Mouse (Mus musculus) hindbrain, embryonic 11.5 days (tissue): Measurements from ENCODE around the gene Ttc32. TPM values are rescaled to one million over a fixed set of nuclear protein-coding genes. Genes with fewer than 3 reads are reported as not detected.
"Not testable (repeated sequence)": the region's sequence is repeated elsewhere in the genome, so short reads cannot be mapped to it uniquely, and the experiment has no call there.

Experiments
- ATAC-seq: fragments of 200-750 bp; cut with Nextera tagmentation; 2 replicates; pipeline ENCODE4 v1.8.0; 2017; ENCODE audit warnings: mild to moderate bottlenecking, moderate TSS enrichment, moderate library complexity; ENCODE audit not compliant: low FRiP score
- DNase-seq: peaks from one replicate; pipeline ENCODE4 v3.0.0-alpha.2; 2015; ENCODE audit warnings: low spot score
- H3K27ac ChIP-seq: fragments of 300-500 bp; sonication (generic); 2 replicates; pipeline ENCODE4 v1.5.1; 2014; ENCODE audit warnings: mild to moderate bottlenecking, low read depth, low read length
- H3K27me3 ChIP-seq: fragments of 300-500 bp; sonication (generic); 2 replicates; pipeline ENCODE4 v1.6.1; 2014; ENCODE audit warnings: mild to moderate bottlenecking, low read length, moderate library complexity, mixed read lengths; ENCODE audit not compliant: control insufficient read depth, insufficient read depth
- H3K36me3 ChIP-seq: fragments of 300-500 bp; sonication (generic); 2 replicates; pipeline ENCODE4 v1.6.1; 2014; ENCODE audit warnings: mild to moderate bottlenecking, low read length, moderate library complexity, mixed read lengths; ENCODE audit not compliant: control insufficient read depth, insufficient read depth
- H3K4me1 ChIP-seq: fragments of 300-500 bp; sonication (generic); replicated peaks from 2 replicates; pipeline ENCODE4 v1.6.1; 2014; ENCODE audit warnings: low read length, mixed read lengths; ENCODE audit not compliant: control insufficient read depth, insufficient read depth
- H3K4me2 ChIP-seq: fragments of 300-500 bp; sonication (generic); replicated peaks from 2 replicates; pipeline ENCODE4 v1.6.1; 2014; ENCODE audit warnings: mild to moderate bottlenecking, low read depth, low read length
- H3K4me3 ChIP-seq: fragments of 300-500 bp; sonication (generic); 2 replicates; pipeline ENCODE4 v1.5.1; 2014; ENCODE audit warnings: low read depth, low read length
- H3K9ac ChIP-seq: fragments of 300-500 bp; sonication (generic); 2 replicates; pipeline ENCODE4 v1.6.1; 2014; ENCODE audit warnings: low read depth, low read length
- H3K9me3 ChIP-seq: fragments of 300-500 bp; sonication (generic); 2 replicates; pipeline ENCODE4 v1.6.1; 2016; ENCODE audit warnings: low read length; ENCODE audit not compliant: control insufficient read depth
- WGBS: fragments of 180-500 bp; shearing (Covaris S2); extraction: QIAGEN DNeasy Blood & Tissue Kit; methylation state at CpG from one replicate; pipeline ENCODE4 v1.1.7; 2014; 5-methylcytosine and 5-hydroxymethylcytosine counted together
- polyA plus RNA-seq: library from polyadenylated mRNA; unstranded; fragments of >200 nt; fragmentation: Nextera tagmentation; extraction: Ambion mirVana; gene quantifications from 2 replicates; pipeline ENCODE4 v1.2.1, GENCODE M21; 2014

The Ttc32 gene
- polyA plus RNA-seq, 1 experiment from 2014 or later, result 23.4 TPM

DNA sequence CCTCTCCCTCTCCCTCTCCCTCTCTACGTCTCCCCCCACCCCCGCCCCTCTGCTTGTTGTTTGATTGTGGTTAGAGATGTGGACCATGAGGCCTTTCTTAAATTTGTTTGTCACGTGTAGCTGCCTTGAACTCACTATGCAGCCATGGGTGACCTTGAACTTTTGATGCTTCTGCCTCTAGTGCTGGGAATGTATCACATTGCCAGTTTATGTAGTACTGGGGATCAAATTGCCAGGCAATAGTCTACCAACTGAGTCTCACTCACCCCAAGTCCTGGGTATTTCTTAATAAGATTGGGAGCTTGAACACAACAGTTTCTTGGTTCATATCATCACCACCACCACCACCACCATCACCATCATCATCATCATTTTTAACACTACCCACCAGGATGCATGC is 8.8 kb upstream of the Ttc32 start:
- DNase-seq (no peak), ATAC-seq (no peak)
- Histone ChIP-seq H3K9me3 (no peaks in the 10 kb centered on the region), H3K9ac (no peak overlapping the region), H3K36me3 (no peaks in the 10 kb centered on the region), H3K27me3 (no peaks in the 10 kb centered on the region), H3K4me1 (no peaks in the 10 kb centered on the region), H3K4me3 (no peak overlapping the region), H3K4me2 (no peak overlapping the region), H3K27ac (no peak overlapping the region)
- 80% methylated on average over 3 of the region's 3 CpGs for WGBS

DNA sequence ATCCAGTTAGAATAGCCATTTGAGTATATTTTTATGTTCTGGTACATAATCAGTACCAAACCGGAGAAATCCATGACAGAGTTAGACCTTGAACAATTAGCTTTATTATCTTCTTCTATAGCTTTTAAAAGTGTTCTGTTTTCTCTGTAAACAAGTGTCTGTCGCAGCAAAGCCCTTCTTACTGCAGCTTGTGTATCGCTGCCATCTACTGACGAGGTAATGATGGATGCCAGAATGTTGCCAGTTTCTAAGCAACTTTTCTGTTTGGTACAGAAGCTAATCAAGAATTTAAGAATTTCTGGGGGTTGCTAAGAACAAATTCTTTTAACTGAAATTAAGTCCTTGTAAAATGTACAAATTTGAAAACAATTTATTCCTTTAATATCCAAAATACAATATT is 6.8 kb upstream of the Ttc32 start:
- ATAC-seq, result no peak
- no peak overlapping the region for H3K27ac ChIP-seq
- H3K27me3 ChIP-seq, result no peaks in the 10 kb centered on the region
- DNase-seq, result no peak
- H3K9me3 ChIP-seq, result no peaks in the 10 kb centered on the region
- H3K4me1 ChIP-seq, result no peaks in the 10 kb centered on the region
- no peak overlapping the region for H3K4me3 ChIP-seq
- H3K36me3 ChIP-seq, result no peaks in the 10 kb centered on the region
- 62% methylated on average over 4 of the region's 4 CpGs for WGBS
- no peak overlapping the region for H3K4me2 ChIP-seq
- no peak overlapping the region for H3K9ac ChIP-seq

DNA sequence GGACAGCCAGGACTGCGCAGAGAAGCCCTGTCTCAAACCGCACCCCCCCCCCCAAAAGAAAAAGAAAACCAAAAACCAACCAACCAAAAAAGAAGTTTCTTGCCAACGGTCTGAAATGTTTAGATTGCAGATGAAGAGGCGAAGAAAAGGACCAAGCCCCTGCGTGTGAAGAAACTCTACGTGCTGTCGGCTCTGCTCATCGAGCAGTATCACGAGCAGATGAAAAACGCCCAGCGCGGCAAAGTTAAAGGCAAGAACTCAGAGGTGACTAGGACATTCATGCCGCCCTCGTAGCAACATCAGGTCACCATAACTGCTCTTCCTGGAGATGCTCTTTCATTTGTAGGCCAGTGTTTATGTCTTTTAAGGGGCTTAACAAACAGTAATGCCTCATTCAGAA is 5.7 kb upstream of the Ttc32 start:
- Histone ChIP-seq H3K27ac (no peak overlapping the region), H3K4me1 (no peaks in the 10 kb centered on the region), H3K9me3 (no peaks in the 10 kb centered on the region), H3K27me3 (no peaks in the 10 kb centered on the region), H3K9ac (no peak overlapping the region), H3K36me3 (no peaks in the 10 kb centered on the region), H3K4me2 (no peak overlapping the region), H3K4me3 (no peak overlapping the region)
- 92% methylated on average over 14 of the region's 14 CpGs for WGBS
- no peak for ATAC-seq
- no peak for DNase-seq

DNA sequence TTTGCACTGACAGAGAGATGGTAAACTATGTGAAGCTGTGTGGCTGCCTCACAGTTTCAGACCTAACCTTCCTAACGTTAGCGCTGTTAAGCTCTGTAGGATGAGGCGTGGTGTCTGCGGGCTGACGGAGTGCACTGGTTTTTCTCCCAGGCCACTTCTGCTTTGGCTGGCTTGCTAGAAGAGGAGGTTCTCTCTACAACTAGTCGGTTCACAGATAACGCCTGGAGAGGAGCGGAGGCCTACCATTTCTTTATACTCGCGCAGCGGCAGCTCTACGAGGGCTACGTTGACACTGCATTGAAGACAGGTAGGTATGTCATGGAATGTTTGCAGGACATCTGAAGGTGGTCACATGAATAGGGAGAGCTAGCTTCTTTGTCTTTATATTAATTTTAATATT is 5.1 kb upstream of the Ttc32 start:
- no peak overlapping the region for H3K9ac ChIP-seq
- 87% methylated on average over 13 of the region's 13 CpGs for WGBS
- H3K4me3 ChIP-seq, result no peak overlapping the region
- no peak overlapping the region for H3K4me2 ChIP-seq
- no peaks in the 10 kb centered on the region for H3K36me3 ChIP-seq
- ATAC-seq (no peak), DNase-seq (no peak)
- H3K9me3 ChIP-seq, result no peaks in the 10 kb centered on the region
- H3K4me1 ChIP-seq, result no peaks in the 10 kb centered on the region
- H3K27ac ChIP-seq, result no peak overlapping the region
- H3K27me3 ChIP-seq, result no peaks in the 10 kb centered on the region

DNA sequence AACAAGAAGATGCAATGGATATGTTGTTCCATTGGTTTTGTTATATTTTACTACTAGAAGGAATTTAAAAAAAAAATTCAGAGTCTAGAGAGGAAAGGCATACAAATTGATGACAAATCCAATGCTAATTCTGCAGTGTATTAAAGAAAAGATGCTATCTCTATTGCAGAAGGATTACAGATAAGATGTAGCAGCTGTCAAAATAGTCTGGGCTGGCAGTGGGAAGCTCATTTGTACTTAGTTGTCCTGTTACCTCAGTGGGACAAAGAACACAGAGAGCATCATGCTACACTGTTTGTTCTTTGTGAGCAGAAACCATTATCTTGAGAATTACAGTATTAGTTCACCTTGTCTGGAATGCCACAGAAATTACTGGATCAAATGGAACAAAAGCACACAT is 3.0 kb upstream of the Ttc32 start:
- no peak for ATAC-seq

DNA sequence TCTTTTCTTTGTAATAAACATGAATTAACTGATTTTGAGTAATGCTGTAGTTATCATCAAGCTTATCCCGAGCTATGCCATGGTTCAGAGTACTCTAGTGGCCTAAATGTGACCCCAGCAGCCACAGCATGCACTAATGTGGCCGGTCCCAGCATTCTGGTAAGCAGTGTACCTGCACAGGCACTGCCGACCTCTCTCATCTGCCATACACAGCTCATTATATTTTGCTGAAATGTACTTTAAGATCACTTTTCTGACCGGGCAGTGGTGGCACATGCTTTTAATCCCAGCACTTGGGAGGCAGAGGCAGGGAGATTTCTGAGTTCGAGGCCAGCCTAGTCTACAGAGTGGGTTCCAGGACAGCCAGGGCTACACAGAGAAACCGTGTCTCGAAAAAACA is 981 bp upstream of the Ttc32 start:
- ATAC-seq, result not testable (repeated sequence)

More for the DNA sequence above, 3.0 kb upstream of the Ttc32 start:
- no peak overlapping the region for H3K27ac ChIP-seq
- H3K9me3 ChIP-seq, result no peaks in the 10 kb centered on the region
- H3K4me3 ChIP-seq, result no peak overlapping the region
- no peak overlapping the region for H3K4me2 ChIP-seq
- H3K36me3 ChIP-seq, result no peaks in the 10 kb centered on the region
- no peak for DNase-seq
- no peaks in the 10 kb centered on the region; the same call in 1 of the 2 replicates for H3K4me1 ChIP-seq
- H3K9ac ChIP-seq, result no peak overlapping the region
- no peaks in the 10 kb centered on the region for H3K27me3 ChIP-seq

DNA sequence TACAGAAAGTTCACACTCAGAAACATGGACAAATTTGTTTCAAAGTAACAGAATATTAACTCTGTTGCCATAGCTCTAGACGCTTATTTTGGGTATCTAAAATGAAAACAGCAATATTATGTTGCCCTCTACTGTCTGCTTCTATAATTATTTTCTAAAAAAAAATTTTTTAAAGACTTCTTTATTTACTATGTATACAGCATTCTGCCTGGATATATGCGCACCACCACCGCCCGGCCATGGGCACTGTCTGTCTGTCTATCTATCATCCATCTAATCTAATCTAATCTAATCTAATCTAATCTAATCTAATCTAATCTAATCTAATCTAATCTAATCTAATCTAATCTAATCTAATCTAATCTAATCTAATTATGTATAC is 300 bp upstream of the Ttc32 start:
- Histone ChIP-seq H3K36me3 (no peaks in the 10 kb centered on the region), H3K9ac (peak overlapping the region; percentile 90; the same call in 1 of the 2 replicates), H3K4me1 (no peaks in the 10 kb centered on the region; the same call in 1 of the 2 replicates), H3K4me3 (peak overlapping the region; percentile 70), H3K9me3 (no peaks in the 10 kb centered on the region), H3K27ac (peak overlapping the region; percentile 96), H3K4me2 (peak overlapping the region; percentile 58; the same call in 1 of the 2 replicates), H3K27me3 (no peaks in the 10 kb centered on the region)
- ATAC-seq (peak; percentile 72), DNase-seq (peak; percentile 23)
- 66% methylated on average over 4 of the region's 4 CpGs for WGBS

More for the DNA sequence above, 981 bp upstream of the Ttc32 start:
- H3K27ac ChIP-seq, H3K4me1 ChIP-seq, H3K4me2 ChIP-seq, DNase-seq, H3K9me3 ChIP-seq, H3K4me3 ChIP-seq, H3K27me3 ChIP-seq, H3K9ac ChIP-seq, H3K36me3 ChIP-seq: not testable (repeated sequence)
- 92% methylated on average over 7 of the region's 7 CpGs for WGBS

DNA sequence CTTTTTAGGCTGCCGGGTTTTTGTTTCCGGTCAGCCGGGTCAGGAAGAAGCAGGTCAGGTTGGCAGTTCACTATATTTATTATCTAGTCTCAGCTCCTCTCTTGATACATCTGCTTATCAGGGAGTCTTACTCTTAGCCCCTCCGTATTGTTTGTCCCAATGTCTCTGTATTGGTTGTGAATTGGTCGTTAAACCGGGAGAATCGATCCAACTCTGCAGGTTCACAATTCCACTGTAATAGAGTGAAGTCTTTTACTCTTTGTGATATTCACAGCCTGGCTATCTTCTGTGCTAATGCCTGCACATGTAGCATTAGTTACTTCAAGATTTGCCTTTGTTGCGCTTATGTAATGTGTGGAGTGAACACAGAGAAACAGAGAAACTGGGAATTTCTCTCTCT is 1.4 kb downstream of the Ttc32 start:
- no peaks in the 10 kb centered on the region; the same call in 1 of the 2 replicates for H3K4me1 ChIP-seq
- H3K36me3 ChIP-seq, result no peaks in the 10 kb centered on the region
- peak overlapping the region; percentile 58 for H3K4me2 ChIP-seq
- H3K9ac ChIP-seq, result peak overlapping the region; percentile 90
- peak overlapping the region; percentile 70 for H3K4me3 ChIP-seq
- 0 out of 2 replicates have a peak overlapping the region, but pooled peaks have one; percentile 96 for H3K27ac ChIP-seq
- WGBS, result 75% methylated on average over 8 of the region's 8 CpGs
- H3K9me3 ChIP-seq, result no peaks in the 10 kb centered on the region
- DNase-seq, result peak; percentile 19
- no peak for ATAC-seq
- H3K27me3 ChIP-seq, result no peaks in the 10 kb centered on the region

DNA sequence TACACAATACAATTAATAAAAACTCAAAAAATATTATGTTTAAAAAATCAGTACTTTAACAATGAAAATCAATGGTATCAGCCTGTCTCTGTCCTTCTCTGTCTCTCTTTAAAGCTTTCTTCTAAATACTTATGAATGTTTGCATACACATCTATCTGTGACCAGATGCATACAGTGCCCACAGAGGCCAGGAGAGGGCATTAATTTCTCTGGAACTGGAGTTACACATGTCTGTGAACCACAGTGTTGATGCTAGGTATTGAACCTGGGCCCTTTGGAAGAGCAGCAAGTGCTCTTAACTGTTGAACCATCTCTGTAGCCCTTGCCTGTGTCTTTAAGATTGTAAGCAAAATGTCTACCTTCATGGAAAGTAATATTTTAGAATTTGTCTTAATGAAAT is 3.3 kb downstream of the Ttc32 start:
- no peak for ATAC-seq
- Histone ChIP-seq H3K9ac (no peak overlapping the region), H3K4me3 (no peak overlapping the region), H3K27ac (no peak overlapping the region), H3K27me3 (no peaks in the 10 kb centered on the region), H3K4me2 (no peak overlapping the region), H3K36me3 (no peaks in the 10 kb centered on the region), H3K9me3 (no peaks in the 10 kb centered on the region), H3K4me1 (no peaks in the 10 kb centered on the region; the same call in 1 of the 2 replicates)
- DNase-seq, result no peak
